Mouse (Mus musculus) ES-Bruce4 (cell line): ENCODE data around the gene Wdfy3. TPM values are rescaled to one million over a fixed set of nuclear protein-coding genes. Genes with fewer than 3 reads are reported as not detected.

ENCODE experiments used
- H3K27ac ChIP-seq: 2 replicates; pipeline ENCODE4 v1.5.1; 2012; ENCODE audit warnings: low read length, inconsistent platforms; ENCODE audit not compliant: insufficient read depth
- H3K27me3 ChIP-seq: 2 replicates; pipeline ENCODE4 v1.6.1; 2012; ENCODE audit warnings: mild to moderate bottlenecking, low read length, inconsistent platforms; ENCODE audit not compliant: control insufficient read depth, poor library complexity, insufficient read depth, severe bottlenecking
- H3K36me3 ChIP-seq: 2 replicates; pipeline ENCODE4 v1.6.1; 2012; ENCODE audit warnings: inconsistent platforms, mild to moderate bottlenecking, low read length, moderate library complexity; ENCODE audit not compliant: control insufficient read depth, poor library complexity, insufficient read depth, severe bottlenecking
- H3K4me1 ChIP-seq: one replicate; pipeline ENCODE4 v1.8.1; 2011; ENCODE audit warnings: low read length; ENCODE audit not compliant: control insufficient read depth, insufficient read depth
- H3K4me3 ChIP-seq: 2 replicates; pipeline ENCODE4 v1.5.1; 2011; ENCODE audit warnings: low read depth, mild to moderate bottlenecking, low read length
- H3K9ac ChIP-seq: 2 replicates; pipeline ENCODE4 v1.6.1; 2012; ENCODE audit warnings: low read depth, mild to moderate bottlenecking, inconsistent platforms; ENCODE audit not compliant: poor library complexity, severe bottlenecking
- H3K9me3 ChIP-seq: replicated peaks from 2 replicates; pipeline ENCODE4 v1.6.1; 2012; ENCODE audit warnings: mild to moderate bottlenecking, low read length, inconsistent platforms; ENCODE audit not compliant: control insufficient read depth, poor library complexity, insufficient read depth, severe bottlenecking
- CTCF ChIP-seq: IDR thresholded peaks from one replicate; pipeline ENCODE4 v1.8.1; 2011; ENCODE audit warnings: low read depth, low read length
- EP300 ChIP-seq: IDR thresholded peaks from 2 replicates; pipeline ENCODE4 v1.6.1; 2011; ENCODE audit warnings: low read depth, low read length; ENCODE audit not compliant: insufficient read depth
- POLR2A ChIP-seq: IDR thresholded peaks from one replicate; pipeline ENCODE4 v1.8.1; 2011; ENCODE audit warnings: low read length; ENCODE audit not compliant: insufficient read depth
- polyA plus RNA-seq: library from polyadenylated mRNA; stranded (reverse); fragments of >200 nt; gene quantifications from 2 replicates; pipeline ENCODE4 v1.2.4, GENCODE M21; 2011; ENCODE audit warnings: low read depth; ENCODE audit not compliant: missing spikeins, insufficient read depth, insufficient read length

The Wdfy3 gene
- polyA plus RNA-seq, 1 experiment: 20.2 TPM

DNA sequence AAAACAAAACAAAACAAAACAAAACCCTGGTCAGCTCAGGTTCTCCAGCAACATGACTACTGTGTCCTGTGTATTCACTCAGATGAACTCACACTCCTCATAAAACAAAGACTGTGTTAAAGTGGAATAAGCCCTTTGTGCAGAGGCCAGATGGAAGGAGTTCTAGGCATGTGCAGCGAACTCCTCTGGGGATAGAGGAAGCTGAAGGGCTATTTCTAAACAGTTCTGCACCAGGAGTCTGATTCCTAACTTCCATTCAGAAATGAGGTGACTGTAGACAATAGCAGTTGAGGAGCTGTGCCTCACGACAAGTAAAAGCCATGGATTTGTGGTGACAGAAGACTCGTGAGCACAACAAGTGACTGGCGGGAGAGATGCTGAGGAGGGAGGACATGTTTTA lies 2.3 kb upstream of the Wdfy3 start:
- Histone ChIP-seq H3K9me3 (no peaks in the 10 kb centered on the region), H3K4me3 (no peak overlapping the region), H3K4me1 (peaks cover 3% of the 10 kb centered on the region), H3K9ac (no peak overlapping the region), H3K27me3 (no peaks in the 10 kb centered on the region), H3K27ac (no peak overlapping the region), H3K36me3 (no peaks in the 10 kb centered on the region)
- TF ChIP-seq CTCF: no peak
- TF ChIP-seq EP300: no peak
- no peak for TF ChIP-seq POLR2A

- TF ChIP-seq CTCF: no peak
- no peak for TF ChIP-seq EP300
- no peak for TF ChIP-seq POLR2A
- H3K4me1 ChIP-seq: peaks cover 3% of the 10 kb centered on the region
- H3K36me3 ChIP-seq: no peaks in the 10 kb centered on the region
- H3K9me3 ChIP-seq: no peaks in the 10 kb centered on the region
- no peaks in the 10 kb centered on the region for H3K27me3 ChIP-seq
- no peak overlapping the region for H3K27ac ChIP-seq
- no peak overlapping the region for H3K4me3 ChIP-seq
- no peak overlapping the region for H3K9ac ChIP-seq
Measured at GRCm38 (mm10) chr5:102071241-102071640, 1.5 kb upstream of the Wdfy3 start.

- Histone ChIP-seq H3K27ac (no peak overlapping the region), H3K9ac (peak overlapping the region; percentile 84)
Measured at GRCm38 (mm10) chr5:102070788-102071187, 1.1 kb upstream of the Wdfy3 start.

GRCm38 (mm10) chr5:102070414-102070768 lies 670 bp upstream of the Wdfy3 start:
- H3K4me3 ChIP-seq: peak overlapping the region; percentile 90
- no peaks in the 10 kb centered on the region for H3K27me3 ChIP-seq
- peak overlapping the region; percentile 84 for H3K9ac ChIP-seq
- no peaks in the 10 kb centered on the region for H3K36me3 ChIP-seq
- H3K9me3 ChIP-seq: no peaks in the 10 kb centered on the region
- peak overlapping the region; percentile 26; the same call in 1 of the 2 replicates for H3K27ac ChIP-seq
- H3K4me1 ChIP-seq: peaks cover 3% of the 10 kb centered on the region
- TF ChIP-seq POLR2A: no peak

More at GRCm38 (mm10) chr5:102070788-102071187, 1.1 kb upstream of the Wdfy3 start:
- TF ChIP-seq POLR2A (no peak), CTCF (no peak), EP300 (0 out of 2 replicates have a peak, but pooled peaks have one; percentile 19)
- Histone ChIP-seq H3K27me3 (no peaks in the 10 kb centered on the region), H3K9me3 (no peaks in the 10 kb centered on the region), H3K36me3 (no peaks in the 10 kb centered on the region), H3K4me1 (peaks cover 3% of the 10 kb centered on the region), H3K4me3 (no peak overlapping the region)

GRCm38 (mm10) chr5:102069051-102069766 lies 512 bp downstream of the Wdfy3 start:
- Histone ChIP-seq H3K27me3 (no peaks in the 10 kb centered on the region), H3K4me3 (peak overlapping the region; percentile 90), H3K9me3 (no peaks in the 10 kb centered on the region), H3K4me1 (peaks cover 3% of the 10 kb centered on the region), H3K36me3 (no peaks in the 10 kb centered on the region), H3K27ac (no peak overlapping the region), H3K9ac (peak overlapping the region; percentile 84)
- TF ChIP-seq CTCF (no peak), EP300 (no peak)

GRCm38 (mm10) chr5:102066458-102066857 lies 3.3 kb downstream of the Wdfy3 start:
- Histone ChIP-seq H3K9me3 (no peaks in the 10 kb centered on the region), H3K36me3 (no peaks in the 10 kb centered on the region), H3K9ac (no peak overlapping the region), H3K4me1 (peaks cover 10% of the 10 kb centered on the region), H3K4me3 (no peak overlapping the region), H3K27me3 (no peaks in the 10 kb centered on the region), H3K27ac (no peak overlapping the region)
- TF ChIP-seq CTCF (no peak), EP300 (no peak), POLR2A (no peak)
